In genomic region chr17:15824337-15824736, GRCm38 (mm10) we compare ENCODE assay signal across 8 mouse cellular contexts. TPM values are rescaled to one million over a fixed set of nuclear protein-coding genes. Genes with fewer than 3 reads are reported as not detected.
DNase-seq lines count a peak whose midpoint lies in the region; ATAC-seq and TF ChIP-seq lines count a peak whose summit lies in the region.

No protein-coding gene starts in this region.

- TF ChIP-seq CTCF in kidney, adult 2 months (conservative IDR thresholded peaks at IDR 0.05; ENCODE audit: insufficient read depth, insufficient read length, low read depth, low read length), result no peak
- TF ChIP-seq CTCF in cortical plate, adult 2 months (IDR thresholded peaks at IDR 0.05; ENCODE audit: extremely low read depth, insufficient read depth, low read length), result no peak
- no peak for TF ChIP-seq CTCF in hindbrain, postnatal 0 days (IDR thresholded peaks at IDR 0.05; ENCODE audit: low read depth)

- no peak for DNase-seq in kidney, adult 2 months
- DNase-seq in kidney, postnatal 14 days, result no peak
- peak; percentile 60 for DNase-seq in hindbrain, postnatal 0 days (ENCODE audit: low spot score)
- DNase-seq in neural tube, embryonic 10.5 days (ENCODE audit: extremely low spot score, low spot score), result peak; percentile 34
- no peak for DNase-seq in ovary, postnatal 14 days (ENCODE audit: low spot score)
- no peak for DNase-seq in thymus, postnatal 0 days (ENCODE audit: low spot score)
- no peak for DNase-seq in urinary bladder, postnatal 10 days (ENCODE audit: low spot score)

- ATAC-seq in hindbrain, postnatal 0 days, result no peak

- H3K9ac ChIP-seq in hindbrain, postnatal 0 days (replicated peaks; ENCODE audit: low read length), result peak overlapping the region; percentile 86

- no peaks in the 10 kb centered on the region for H3K27me3 ChIP-seq in kidney, adult 2 months (replicated peaks; ENCODE audit: control insufficient read depth, insufficient read depth, low read length)
- no peaks in the 10 kb centered on the region for H3K27me3 ChIP-seq in hindbrain, postnatal 0 days (ENCODE audit: insufficient read depth, low read length)

- peaks cover 12% of the 10 kb centered on the region for H3K4me1 ChIP-seq in kidney, adult 2 months (ENCODE audit: control insufficient read depth, insufficient read depth, low read length)
- peaks cover 8% of the 10 kb centered on the region; the same call in 1 of the 2 replicates for H3K4me1 ChIP-seq in cortical plate, adult 2 months (ENCODE audit: control insufficient read depth, insufficient read depth, low read length)
- no peaks in the 10 kb centered on the region for H3K4me1 ChIP-seq in hindbrain, postnatal 0 days (ENCODE audit: insufficient read depth, low read length)

- H3K4me2 ChIP-seq in hindbrain, postnatal 0 days (ENCODE audit: low read depth, low read length), result peak overlapping the region; percentile 92

- H3K27ac ChIP-seq in kidney, adult 2 months (ENCODE audit: insufficient read depth, low read depth, low read length), result no peak overlapping the region
- H3K27ac ChIP-seq in cortical plate, adult 2 months (ENCODE audit: insufficient read depth, low read length), result peak overlapping the region; percentile 29; the same call in 1 of the 2 replicates
- H3K27ac ChIP-seq in hindbrain, postnatal 0 days, result 0 out of 2 replicates have a peak overlapping the region, but pooled peaks have one; percentile 12

- WGBS in kidney, adult 2 months, result 52% methylated on average over 11 of the region's 11 CpGs
- WGBS in hindbrain, postnatal 0 days, result 22% methylated on average over 11 of the region's 11 CpGs

- H3K4me3 ChIP-seq in kidney, adult 2 months (ENCODE audit: insufficient read depth, low read depth, low read length), result peak overlapping the region; percentile 46
- peak overlapping the region; percentile 36 for H3K4me3 ChIP-seq in cortical plate, adult 2 months (ENCODE audit: insufficient read depth, low read length)
- H3K4me3 ChIP-seq in hindbrain, postnatal 0 days (ENCODE audit: low read length), result peak overlapping the region; percentile 81

- no peaks in the 10 kb centered on the region for H3K36me3 ChIP-seq in kidney, adult 2 months (ENCODE audit: control insufficient read depth, insufficient read depth, low read length)
- H3K36me3 ChIP-seq in hindbrain, postnatal 0 days (ENCODE audit: insufficient read depth, low read length), result no peaks in the 10 kb centered on the region

- no peaks in the 10 kb centered on the region for H3K9me3 ChIP-seq in hindbrain, postnatal 0 days (ENCODE audit: low read length)

- no peak for TF ChIP-seq POLR2A in kidney, adult 2 months (IDR thresholded peaks at IDR 0.05; ENCODE audit: low read depth, low read length)
- TF ChIP-seq POLR2A in cortical plate, adult 2 months (IDR thresholded peaks at IDR 0.05; ENCODE audit: extremely low read depth, insufficient read depth, low read length), result no peak

RNA-seq across cellular contexts. Expression of gene Rgmb, which starts 6.5 kb away (rescaled TPM):
- polyA plus RNA-seq in kidney, adult 2 months (2012; rRNA removed), result 13.8 and 16.2 TPM in 2 replicates
- 39.5 and 40.4 TPM in 2 replicates for polyA plus RNA-seq in cortical plate, adult 2 months (2012; rRNA removed)
- 131 and 145 TPM in 2 replicates for total RNA-seq in hindbrain, postnatal 0 days (2014; rRNA removed)
- polyA plus RNA-seq in hindbrain, postnatal 0 days (2015; fragmentation: Nextera tagmentation; extraction: Ambion mirVana), result 50.6 and 52.8 TPM in 2 replicates
- 3.5 and 4.2 TPM in 2 replicates for polyA plus RNA-seq in thymus, postnatal 0 days (2015; fragmentation: Nextera tagmentation; extraction: Ambion mirVana)

Comparison
In these comparisons a context has a peak if more than half of its experiments do, and no peak if none do; other contexts are left out.
1. DNase-seq: peak in hindbrain, postnatal 0 days (single experiment) and neural tube, embryonic 10.5 days (single experiment); none in kidney, adult 2 months (single experiment), kidney, postnatal 14 days (single experiment), ovary, postnatal 14 days (single experiment), thymus, postnatal 0 days (single experiment) and urinary bladder, postnatal 10 days (single experiment).
2. Peak in every context shown above with its lines, with median percentiles within 50 percentile points of each other: H3K4me3 ChIP-seq.